Mouse (Mus musculus) lung, postnatal 0 days (tissue): ENCODE measurements around the gene 1700030K09Rik.

Experiments
- CTCF ChIP-seq: IDR thresholded peaks from 2 replicates; pipeline ENCODE4 v1.5.1; 2016; ENCODE audit warnings: antibody characterized with exemption, mild to moderate bottlenecking
- EP300 ChIP-seq: IDR thresholded peaks from 2 replicates; pipeline ENCODE4 v1.6.1; 2016; ENCODE audit warnings: antibody characterized with exemption, mild to moderate bottlenecking, control low read depth

- TF ChIP-seq EP300 (no peak), CTCF (no peak)
These were observed 43.3 kb downstream of the 1700030K09Rik start for GRCm38 (mm10) chr8:72487014-72487413.
